Mouse (Mus musculus): ENCODE measurements at regions not wholly inside any gene's neighbourhood (a gene's known extent, or its start where the extent isn't known, plus 50 kb on each side); places are given as distances from the start of the nearest gene placed in this dataset.
"Not testable (repeated sequence)": the region's sequence is repeated elsewhere in the genome, so short reads cannot be mapped to it uniquely, and the experiment has no call there.

DNA sequence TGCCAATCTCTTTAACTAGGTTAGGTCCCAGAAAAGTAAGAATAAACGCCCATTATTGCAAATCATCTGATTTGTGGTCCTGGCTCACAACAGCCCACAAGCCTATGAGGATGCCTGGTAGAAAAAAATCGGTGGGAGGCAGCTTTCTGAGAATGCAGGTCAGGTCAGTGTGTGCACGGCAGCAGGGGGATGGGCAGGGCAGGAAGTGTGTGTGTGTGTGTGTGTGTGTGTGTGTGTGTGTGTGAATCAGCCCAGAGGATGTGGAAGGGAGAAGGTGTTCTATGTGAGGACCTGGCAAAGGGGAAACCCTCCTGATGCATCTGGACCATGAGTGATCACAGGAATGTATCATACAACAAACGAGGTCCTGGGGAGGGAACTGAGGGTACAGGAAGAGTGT, 287.5 kb upstream of the 3110018I06Rik start:
- H3K27ac ChIP-seq (ENCODE audit: insufficient read depth, low read depth, low read length, poor library complexity, severe bottlenecking), result no peak overlapping the region
- no peak overlapping the region for H3K9ac ChIP-seq (ENCODE audit: insufficient read depth, low read depth, low read length, poor library complexity, severe bottlenecking)
- no peak overlapping the region for H3K4me3 ChIP-seq (ENCODE audit: insufficient read depth in 1 of 2, low read depth in 1 of 2, low read length in 2 of 2, poor library complexity in 1 of 2, severe bottlenecking in 1 of 2)
- H3K9me3 ChIP-seq (ENCODE audit: control insufficient read depth, insufficient read depth, low read depth, low read length), result no peaks in the 10 kb centered on the region
- in situ Hi-C loops (cut with MboI; ENCODE audit: low sequenced_read_pairs in 2 of 2, unreplicated experiment in 2 of 2), result no loop called here
- DNase-seq (ENCODE audit: low read depth, low spot score), result no peak
- no peaks in the 10 kb centered on the region for H3K4me1 ChIP-seq (ENCODE audit: control insufficient read depth in 2 of 2, insufficient read depth in 2 of 2, low read length in 2 of 2, poor library complexity in 1 of 2)
- no peak for TF ChIP-seq MAFK (IDR thresholded peaks at IDR 0.05; ENCODE audit: insufficient read depth, low read depth, low read length)
- no peak for TF ChIP-seq HCFC1 (IDR thresholded peaks at IDR 0.05; ENCODE audit: borderline replicate concordance, insufficient read depth, low read length)
- H3K36me3 ChIP-seq (ENCODE audit: control insufficient read depth, insufficient read depth, low read length, poor library complexity, severe bottlenecking), result no peaks in the 10 kb centered on the region

DNA sequence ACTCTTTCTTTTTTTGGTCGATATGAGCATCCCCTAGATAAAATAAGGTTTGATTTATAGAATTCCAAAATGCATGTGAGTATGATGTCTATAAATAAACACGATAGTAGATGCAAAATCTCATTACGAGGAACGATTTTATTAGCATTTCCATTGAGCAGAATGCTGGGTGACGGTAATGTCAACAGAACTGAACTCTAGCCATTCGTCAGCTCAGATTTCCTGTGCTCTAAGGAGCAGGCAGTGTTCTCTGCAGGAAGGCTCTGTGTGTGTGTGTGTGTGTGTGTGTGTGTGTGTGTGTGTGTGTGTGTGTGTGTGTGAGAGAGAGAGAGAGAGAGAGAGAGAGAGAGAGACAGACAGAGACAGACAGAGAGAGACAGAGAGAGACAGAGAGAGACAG, 279.6 kb upstream of the 3110018I06Rik start:
- H3K27ac ChIP-seq (ENCODE audit: insufficient read depth, low read depth, low read length, poor library complexity, severe bottlenecking); H3K4me1 ChIP-seq (ENCODE audit: control insufficient read depth in 2 of 2, insufficient read depth in 2 of 2, low read length in 2 of 2, poor library complexity in 1 of 2); H3K4me3 ChIP-seq (ENCODE audit: insufficient read depth in 1 of 2, low read depth in 1 of 2, low read length in 2 of 2, poor library complexity in 1 of 2, severe bottlenecking in 1 of 2); in situ Hi-C loops (cut with MboI; ENCODE audit: low sequenced_read_pairs in 2 of 2, unreplicated experiment in 2 of 2); DNase-seq (ENCODE audit: low read depth, low spot score); H3K9ac ChIP-seq (ENCODE audit: insufficient read depth, low read depth, low read length, poor library complexity, severe bottlenecking); H3K9me3 ChIP-seq (ENCODE audit: control insufficient read depth, insufficient read depth, low read depth, low read length); H3K36me3 ChIP-seq (ENCODE audit: control insufficient read depth, insufficient read depth, low read length, poor library complexity, severe bottlenecking): not testable (repeated sequence)

DNA sequence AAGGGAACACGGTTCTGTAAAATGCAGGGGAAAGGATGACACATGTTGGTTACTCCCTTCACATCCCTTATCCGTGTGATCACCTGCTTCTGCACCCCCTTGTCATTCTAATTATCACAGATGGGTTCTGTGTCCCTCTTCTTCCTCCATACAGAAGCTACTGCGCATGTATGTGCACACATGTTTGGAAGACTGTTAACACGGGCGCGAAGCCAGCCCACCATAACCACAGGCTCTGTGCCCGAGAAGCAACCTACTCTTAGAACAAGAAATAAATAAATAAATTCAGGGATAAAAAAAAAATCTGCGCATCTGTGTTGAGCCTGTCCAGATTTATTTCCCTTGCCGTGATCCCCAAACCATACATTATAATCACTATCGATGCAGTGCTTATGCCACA, 275.6 kb upstream of the 3110018I06Rik start:
- Histone ChIP-seq H3K4me3 (ENCODE audit: insufficient read depth in 1 of 2, low read depth in 1 of 2, low read length in 2 of 2, poor library complexity in 1 of 2, severe bottlenecking in 1 of 2) (no peak overlapping the region), H3K9me3 (ENCODE audit: control insufficient read depth, insufficient read depth, low read depth, low read length) (no peaks in the 10 kb centered on the region), H3K36me3 (ENCODE audit: control insufficient read depth, insufficient read depth, low read length, poor library complexity, severe bottlenecking) (no peaks in the 10 kb centered on the region), H3K27ac (ENCODE audit: insufficient read depth, low read depth, low read length, poor library complexity, severe bottlenecking) (no peak overlapping the region), H3K4me1 (ENCODE audit: control insufficient read depth in 2 of 2, insufficient read depth in 2 of 2, low read length in 2 of 2, poor library complexity in 1 of 2) (no peaks in the 10 kb centered on the region), H3K9ac (ENCODE audit: insufficient read depth, low read depth, low read length, poor library complexity, severe bottlenecking) (no peak overlapping the region)
- in situ Hi-C loops (cut with MboI; ENCODE audit: low sequenced_read_pairs in 2 of 2, unreplicated experiment in 2 of 2), result no loop called here
- TF ChIP-seq HCFC1 (IDR thresholded peaks at IDR 0.05; ENCODE audit: borderline replicate concordance, insufficient read depth, low read length), result no peak
- TF ChIP-seq ZNF384 (IDR thresholded peaks at IDR 0.05; ENCODE audit: low read depth, low read length), result no peak
- TF ChIP-seq CHD2 (IDR thresholded peaks at IDR 0.05; ENCODE audit: low read depth, low read length), result no peak
- TF ChIP-seq MAFK (IDR thresholded peaks at IDR 0.05; ENCODE audit: insufficient read depth, low read depth, low read length), result no peak
- TF ChIP-seq ZC3H11A (IDR thresholded peaks at IDR 0.05; ENCODE audit: borderline replicate concordance, low read depth, low read length), result no peak
- no peak for DNase-seq (ENCODE audit: low read depth, low spot score)

DNA sequence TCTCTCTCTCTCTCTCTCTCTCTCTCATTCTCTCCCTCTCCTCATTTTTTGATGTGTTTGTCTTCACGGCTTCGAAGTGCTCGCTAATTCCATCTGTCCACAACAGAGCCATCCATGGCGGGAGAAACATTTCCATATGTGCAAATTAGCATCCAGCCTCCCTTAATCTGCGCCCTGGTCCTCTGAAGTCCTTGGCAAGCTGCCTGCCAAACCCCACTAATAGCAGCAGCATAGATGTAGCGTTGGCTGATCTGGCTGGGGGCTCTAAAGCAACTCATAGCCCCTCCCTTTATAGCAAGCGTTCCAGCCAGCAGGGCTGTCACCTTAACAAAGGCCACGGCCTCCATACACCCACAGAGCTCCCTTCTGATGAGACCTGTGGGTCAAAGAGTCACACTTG, 272.3 kb upstream of the 3110018I06Rik start:
- Histone ChIP-seq H3K4me1 (ENCODE audit: control insufficient read depth in 2 of 2, insufficient read depth in 2 of 2, low read length in 2 of 2, poor library complexity in 1 of 2) (no peaks in the 10 kb centered on the region), H3K36me3 (ENCODE audit: control insufficient read depth, insufficient read depth, low read length, poor library complexity, severe bottlenecking) (no peaks in the 10 kb centered on the region), H3K27ac (ENCODE audit: insufficient read depth, low read depth, low read length, poor library complexity, severe bottlenecking) (no peak overlapping the region), H3K9me3 (ENCODE audit: control insufficient read depth, insufficient read depth, low read depth, low read length) (no peaks in the 10 kb centered on the region), H3K4me3 (ENCODE audit: insufficient read depth in 1 of 2, low read depth in 1 of 2, low read length in 2 of 2, poor library complexity in 1 of 2, severe bottlenecking in 1 of 2) (no peak overlapping the region), H3K9ac (ENCODE audit: insufficient read depth, low read depth, low read length, poor library complexity, severe bottlenecking) (no peak overlapping the region)
- DNase-seq (ENCODE audit: low read depth, low spot score), result no peak
- in situ Hi-C loops (cut with MboI; ENCODE audit: low sequenced_read_pairs in 2 of 2, unreplicated experiment in 2 of 2), result no loop called here
- no peak for TF ChIP-seq ZC3H11A (IDR thresholded peaks at IDR 0.05; ENCODE audit: borderline replicate concordance, low read depth, low read length)
- no peak for TF ChIP-seq HCFC1 (IDR thresholded peaks at IDR 0.05; ENCODE audit: borderline replicate concordance, insufficient read depth, low read length)
- no peak for TF ChIP-seq CHD2 (IDR thresholded peaks at IDR 0.05; ENCODE audit: low read depth, low read length)
- TF ChIP-seq MAFK (IDR thresholded peaks at IDR 0.05; ENCODE audit: insufficient read depth, low read depth, low read length), result no peak
- TF ChIP-seq ZNF384 (IDR thresholded peaks at IDR 0.05; ENCODE audit: low read depth, low read length), result no peak

DNA sequence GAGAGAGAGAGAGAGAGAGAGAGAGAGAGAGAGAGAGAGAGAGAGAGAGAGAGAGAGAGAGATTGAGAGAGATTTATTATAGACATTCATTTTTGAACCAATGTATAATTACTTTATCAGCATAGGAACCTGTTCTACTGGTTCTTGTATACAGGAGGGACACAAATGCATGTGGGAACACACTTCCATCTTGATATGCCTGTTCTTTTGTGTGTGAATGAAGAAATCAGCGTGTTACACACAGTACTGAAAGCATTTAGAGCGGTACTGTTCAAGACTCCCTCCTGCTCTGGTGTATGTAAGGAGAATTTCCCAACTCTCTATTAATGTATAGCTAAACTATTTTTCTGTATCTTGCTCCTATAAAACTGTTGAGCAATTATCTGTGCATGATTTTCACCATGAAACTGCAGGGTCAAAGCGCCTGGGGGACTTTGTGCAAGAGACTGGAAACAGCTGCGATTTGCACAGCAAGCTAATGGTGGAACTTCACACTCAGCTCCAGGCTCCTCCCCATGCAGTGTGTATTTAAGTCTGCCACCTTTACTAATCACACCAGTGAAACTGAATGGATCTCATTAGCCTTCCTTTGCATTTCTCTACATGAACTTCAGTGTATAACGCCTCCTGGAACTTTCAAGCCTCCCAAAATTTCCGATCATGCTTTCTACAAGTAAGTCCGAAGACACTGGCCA, 267.0 kb upstream of the 3110018I06Rik start:
- no peak for DNase-seq (ENCODE audit: low read depth, low spot score)
- no peaks in the 10 kb centered on the region for H3K4me1 ChIP-seq (ENCODE audit: control insufficient read depth in 2 of 2, insufficient read depth in 2 of 2, low read length in 2 of 2, poor library complexity in 1 of 2)
- H3K9me3 ChIP-seq (ENCODE audit: control insufficient read depth, insufficient read depth, low read depth, low read length), result no peaks in the 10 kb centered on the region
- in situ Hi-C loops (cut with MboI; ENCODE audit: low sequenced_read_pairs in 2 of 2, unreplicated experiment in 2 of 2), result no loop called here
- no peak overlapping the region for H3K4me3 ChIP-seq (ENCODE audit: insufficient read depth in 1 of 2, low read depth in 1 of 2, low read length in 2 of 2, poor library complexity in 1 of 2, severe bottlenecking in 1 of 2)
- H3K27ac ChIP-seq (ENCODE audit: insufficient read depth, low read depth, low read length, poor library complexity, severe bottlenecking), result no peak overlapping the region
- H3K36me3 ChIP-seq (ENCODE audit: control insufficient read depth, insufficient read depth, low read length, poor library complexity, severe bottlenecking), result no peaks in the 10 kb centered on the region
- TF ChIP-seq ZNF384 (IDR thresholded peaks at IDR 0.05; ENCODE audit: low read depth, low read length) (no peak), ZC3H11A (IDR thresholded peaks at IDR 0.05; ENCODE audit: borderline replicate concordance, low read depth, low read length) (no peak), HCFC1 (IDR thresholded peaks at IDR 0.05; ENCODE audit: borderline replicate concordance, insufficient read depth, low read length) (no peak), CHD2 (IDR thresholded peaks at IDR 0.05; ENCODE audit: low read depth, low read length) (no peak)
- no peak overlapping the region for H3K9ac ChIP-seq (ENCODE audit: insufficient read depth, low read depth, low read length, poor library complexity, severe bottlenecking)

All from ES-E14 (cell line).